Mouse (Mus musculus) erythroblast, embryonic 14.5 days (primary cell): Measurements from ENCODE around the gene Pde1b.

Source experiments
- GATA1 ChIP-seq: IDR thresholded peaks from 2 replicates; pipeline ENCODE4 v1.6.1; 2012; ENCODE audit warnings: low read length, inconsistent platforms, mixed read lengths
- TAL1 ChIP-seq: IDR thresholded peaks from 3 replicates; pipeline ENCODE4 v1.6.1; 2012; ENCODE audit warnings: low read length, inconsistent platforms, mixed read lengths

DNA sequence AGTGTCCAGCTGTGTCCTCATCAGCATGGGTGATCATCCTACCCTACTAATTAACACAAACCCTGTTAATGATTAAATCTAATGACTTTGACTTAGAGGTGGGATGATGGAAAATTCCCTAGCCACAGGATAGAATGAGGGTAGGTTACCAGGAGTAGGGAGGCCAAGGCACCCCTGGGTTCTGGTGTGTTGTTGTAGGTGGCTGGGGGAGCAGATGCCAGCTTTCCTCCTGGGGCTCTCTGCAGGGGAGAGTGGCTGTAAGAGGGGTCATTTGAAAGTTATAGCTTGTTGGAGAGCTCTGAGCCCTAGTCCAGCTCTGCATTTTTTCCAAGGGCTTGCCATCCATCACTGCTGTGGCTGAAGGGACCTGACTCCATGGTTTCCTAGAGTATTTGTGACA lies 39.7 kb downstream of the Pde1b start:
- no peak for TF ChIP-seq TAL1
- TF ChIP-seq GATA1 = no peak
